Mouse (Mus musculus): ENCODE data around the gene Grid1.

DNA sequence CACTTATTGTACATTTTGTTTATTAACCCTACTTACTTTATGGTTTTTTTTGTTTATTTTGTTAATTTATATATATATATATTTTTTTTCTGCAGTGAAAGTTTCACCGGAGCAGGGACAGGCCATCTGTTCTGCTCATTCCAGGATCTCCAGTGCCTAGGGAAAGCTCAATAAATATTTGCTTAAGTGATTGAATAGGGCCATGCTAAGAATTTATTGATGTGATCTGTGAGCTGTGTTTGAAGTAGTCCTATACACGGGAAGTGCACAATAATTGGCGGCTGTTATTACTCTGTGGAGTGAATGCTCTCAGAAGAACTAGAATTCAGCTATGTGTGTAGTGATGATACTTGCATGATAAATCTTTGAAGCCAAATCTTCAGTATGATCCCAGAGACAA lies 234.2 kb downstream of the Grid1 start:
- TF ChIP-seq CTCF (IDR thresholded peaks at IDR 0.05; ENCODE audit: extremely low read depth, insufficient read depth, low read length) (no peak), POLR2A (IDR thresholded peaks at IDR 0.05; ENCODE audit: extremely low read depth, insufficient read depth, low read length) (no peak)

Data from cortical plate, adult 2 months (tissue).